Mouse (Mus musculus) lung, adult 18-20 months (tissue): ENCODE results near the gene Ppfibp1.

Experiments
- DNase-seq, 2 experiments: peaks; one replicate each; pipeline ENCODE4 v3.0.0; 2022; ENCODE audit warnings: mixed read lengths in 2 of 2

Ppfibp1 gene

DNA sequence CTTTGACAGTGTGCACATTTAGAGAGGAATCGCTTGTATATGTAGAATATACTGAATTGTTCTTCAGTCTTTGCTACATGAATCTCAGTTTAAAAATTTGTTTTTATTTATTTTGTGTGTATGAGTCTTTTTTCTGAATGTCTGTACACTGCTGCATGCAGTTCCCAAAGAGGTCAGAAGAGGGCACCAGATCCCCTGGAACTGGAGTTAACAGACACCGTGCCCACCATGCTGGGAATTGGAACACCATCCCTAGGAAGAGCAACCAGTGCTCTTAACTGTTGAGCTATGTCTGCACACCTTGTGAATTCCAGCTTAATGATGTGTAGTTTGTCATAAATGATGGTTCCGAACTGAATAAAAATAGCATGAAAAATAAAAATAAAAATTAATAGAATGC lies 119.9 kb downstream of the Ppfibp1 start:
- peak; percentile 26 to 32 for DNase-seq

GRCm38 (mm10) chr6:147010358-147010757 lies 122.1 kb downstream of the Ppfibp1 start:
- no peak for DNase-seq

DNA sequence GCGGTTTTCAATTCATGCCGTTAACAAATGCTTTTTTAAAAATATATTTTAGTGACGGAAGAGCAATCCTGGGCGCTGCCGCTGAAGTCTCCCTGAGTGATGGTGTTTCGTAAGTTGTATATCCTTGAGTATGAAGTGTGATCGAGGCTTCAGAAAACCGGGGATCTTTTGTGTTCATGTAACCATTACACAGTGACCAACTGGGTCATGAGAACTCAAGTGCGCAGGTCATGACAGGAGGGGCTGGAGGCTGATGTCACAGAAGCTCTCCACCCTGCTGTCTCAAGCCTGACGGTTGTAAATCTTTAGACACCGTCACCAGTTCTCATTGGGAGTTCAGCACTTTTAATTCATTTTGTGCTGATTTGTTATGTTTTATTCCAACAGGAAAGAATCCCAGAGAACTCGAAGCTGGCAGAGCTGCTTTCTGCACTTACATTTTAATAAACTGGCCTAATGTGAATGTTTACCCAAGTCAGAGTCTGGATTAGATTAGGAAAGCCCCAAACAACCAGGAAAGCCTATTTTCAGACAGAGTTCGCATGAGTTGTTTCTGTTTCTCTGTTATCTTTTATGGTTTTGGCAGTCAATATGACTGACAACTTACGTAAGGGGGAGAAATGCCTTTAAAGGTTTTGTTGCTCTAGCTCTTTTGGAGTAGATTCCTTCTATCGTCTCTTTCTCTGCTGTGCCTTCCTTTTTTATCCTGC lies 122.7 kb downstream of the Ppfibp1 start:
- DNase-seq, result peak in 1 of 2 experiments; percentile 26

- no peak for DNase-seq
Measured at GRCm38 (mm10) chr6:147011555-147011954, 123.3 kb downstream of the Ppfibp1 start.

- peak; percentile 56 to 66 for DNase-seq
Measured at GRCm38 (mm10) chr6:147011977-147012376, 123.7 kb downstream of the Ppfibp1 start.

DNA sequence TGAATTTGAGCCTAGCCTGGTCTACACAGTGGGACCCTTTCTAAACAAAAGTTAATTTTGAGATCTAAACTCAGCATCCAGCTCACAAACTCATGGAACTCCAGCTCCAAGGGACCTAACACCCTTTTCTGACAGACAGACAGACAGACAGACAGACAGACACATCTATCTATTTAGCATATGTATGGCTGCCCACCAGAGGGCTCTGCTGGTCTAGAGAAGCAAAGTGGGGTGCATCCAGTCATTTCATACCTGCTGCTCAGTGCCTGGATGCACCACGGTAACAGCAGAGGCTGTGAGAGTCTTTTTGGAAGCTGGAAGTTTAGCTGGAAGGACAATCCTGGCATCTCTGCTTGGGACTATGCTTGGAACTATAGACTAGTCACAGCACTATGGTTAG lies 125.3 kb downstream of the Ppfibp1 start:
- DNase-seq, result no peak

DNA sequence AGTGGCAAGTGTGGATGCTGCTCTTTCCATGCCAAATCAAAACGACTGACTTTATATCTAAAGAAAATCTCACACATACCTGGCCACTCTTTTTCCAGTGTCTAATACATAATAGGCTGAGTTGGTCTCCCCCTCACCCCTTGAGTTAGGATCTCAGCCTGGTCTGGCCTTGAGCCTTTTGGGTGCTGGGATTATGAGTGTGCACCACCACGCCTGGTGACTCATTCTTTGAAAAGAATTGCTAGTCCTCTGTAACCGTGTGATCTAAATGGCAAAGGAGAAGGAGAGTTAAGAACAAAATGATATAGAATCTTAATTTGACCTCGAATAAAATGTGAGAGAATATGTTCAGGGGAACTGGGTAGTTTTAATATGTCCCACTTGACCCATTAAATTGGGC lies 129.6 kb downstream of the Ppfibp1 start:
- no peak for DNase-seq

GRCm38 (mm10) chr6:147018364-147018763 lies 130.1 kb downstream of the Ppfibp1 start:
- no peak for DNase-seq

- no peak for DNase-seq
Measured at GRCm38 (mm10) chr6:147021181-147021580, 132.9 kb downstream of the Ppfibp1 start.

DNA sequence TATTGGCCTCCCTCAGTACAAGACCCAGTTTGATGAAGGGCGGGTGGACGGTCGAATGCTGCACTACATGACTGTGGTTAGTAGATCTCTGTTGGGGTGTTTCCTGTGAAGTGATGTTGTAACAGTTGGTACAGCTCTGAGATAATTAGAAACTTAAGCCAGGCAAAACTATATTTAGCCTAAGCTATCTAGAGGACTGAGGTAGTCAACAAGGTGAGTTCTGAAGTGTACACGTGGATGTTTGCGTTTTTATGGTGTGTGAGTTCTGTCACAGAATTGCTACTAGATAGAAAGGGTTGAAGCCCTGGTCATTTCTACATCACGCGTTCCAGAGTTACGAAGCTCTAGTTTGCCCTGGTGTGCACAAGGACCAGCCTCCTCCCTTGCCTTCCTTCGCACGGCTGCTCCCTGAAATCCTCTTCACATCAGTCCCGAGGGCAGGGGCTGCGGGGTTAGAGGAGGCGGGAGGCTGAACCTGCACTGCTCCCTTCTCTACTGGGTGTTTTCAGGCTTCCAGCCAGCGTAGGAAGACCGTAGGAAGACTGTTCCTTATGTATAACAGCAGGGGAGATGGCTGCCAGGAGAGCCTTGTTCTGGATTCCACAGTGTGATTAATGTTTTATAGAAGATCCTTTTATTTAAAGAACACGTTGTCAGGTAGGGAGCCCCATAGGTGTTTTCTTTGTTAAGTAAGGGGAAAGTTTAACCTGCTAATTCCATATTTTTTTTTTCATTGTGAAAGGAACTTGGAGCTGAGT lies 134.3 kb downstream of the Ppfibp1 start:
- no peak for DNase-seq

- no peak for DNase-seq
Measured at GRCm38 (mm10) chr6:147023133-147023395, 134.8 kb downstream of the Ppfibp1 start.

- DNase-seq, result no peak
Measured at GRCm38 (mm10) chr6:147023568-147023967, 135.3 kb downstream of the Ppfibp1 start.

- no peak for DNase-seq
Measured at GRCm38 (mm10) chr6:147024761-147025160, 136.5 kb downstream of the Ppfibp1 start.

DNA sequence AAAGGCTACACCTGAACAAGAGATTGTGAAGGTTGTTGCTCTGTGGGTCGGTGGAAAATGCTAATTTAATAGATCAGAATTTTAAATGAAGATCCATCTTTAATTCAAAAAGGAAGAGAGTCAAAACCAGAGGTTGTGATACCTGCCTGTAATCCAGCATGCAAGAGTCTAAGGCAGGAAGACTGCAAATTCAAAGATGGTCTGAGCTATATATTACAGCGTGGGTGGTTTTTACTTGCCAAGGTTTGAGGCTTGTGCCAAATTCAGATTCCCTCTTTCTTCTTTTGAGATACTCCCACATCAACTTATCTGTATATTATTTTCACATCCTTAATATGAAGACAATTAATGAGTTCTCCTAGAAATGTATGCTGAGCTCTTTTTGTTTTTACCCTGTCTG lies 140.1 kb downstream of the Ppfibp1 start:
- no peak for DNase-seq

DNA sequence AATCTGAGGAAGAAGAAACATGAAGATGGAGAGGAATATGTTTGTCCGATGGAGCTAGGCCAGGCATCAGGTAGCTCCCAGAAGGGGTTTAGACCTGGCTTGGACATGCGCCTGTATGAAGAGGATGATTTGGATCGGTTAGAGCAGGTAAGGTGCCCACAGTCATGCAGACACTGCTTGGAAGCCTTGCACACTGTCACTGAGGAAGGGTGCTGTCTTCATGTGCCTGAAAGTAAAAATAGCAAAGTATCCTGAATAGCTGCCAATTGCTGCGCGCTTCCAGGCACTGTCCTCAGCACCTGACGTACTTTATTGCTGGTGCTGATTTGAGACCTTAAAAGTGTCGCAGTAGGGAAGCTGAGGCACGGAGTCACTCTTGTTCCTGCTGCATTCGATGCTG lies 141.3 kb downstream of the Ppfibp1 start:
- no peak for DNase-seq

- no peak for DNase-seq
Measured at GRCm38 (mm10) chr6:147030096-147030885, 142.0 kb downstream of the Ppfibp1 start.

- no peak for DNase-seq
Measured at GRCm38 (mm10) chr6:147032303-147032925, 144.1 kb downstream of the Ppfibp1 start, which contains the start of gene Rep15. Gene Rep15, plus strand, starts transcription at chr6:147032584.

- DNase-seq, result peak; percentile 87 to 91
Measured at GRCm38 (mm10) chr6:147042291-147043290, 154.3 kb downstream of the Ppfibp1 start, which contains the start of gene Mrps35. Gene Mrps35, plus strand, starts transcription at chr6:147042764.

DNA sequence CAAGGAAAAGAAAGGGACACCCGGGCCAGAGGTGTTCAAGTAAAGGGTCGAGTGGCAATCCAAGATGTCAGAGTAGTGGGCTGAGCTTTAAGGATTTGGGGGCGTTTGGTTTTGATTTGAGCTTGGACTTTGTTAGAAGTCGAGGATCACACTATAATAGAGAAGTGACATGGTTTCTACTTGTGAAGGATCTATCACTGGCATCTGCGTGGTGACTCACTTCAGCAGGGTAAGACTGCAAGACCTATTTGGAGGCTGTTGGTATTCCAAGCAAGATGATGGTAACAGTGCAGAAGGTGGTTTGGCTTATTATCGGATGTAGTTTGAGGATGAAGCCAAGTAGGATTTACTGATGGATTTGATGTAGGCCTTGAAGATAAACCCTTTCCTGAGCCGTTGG lies 155.3 kb downstream of the Ppfibp1 start:
- no peak for DNase-seq

DNA sequence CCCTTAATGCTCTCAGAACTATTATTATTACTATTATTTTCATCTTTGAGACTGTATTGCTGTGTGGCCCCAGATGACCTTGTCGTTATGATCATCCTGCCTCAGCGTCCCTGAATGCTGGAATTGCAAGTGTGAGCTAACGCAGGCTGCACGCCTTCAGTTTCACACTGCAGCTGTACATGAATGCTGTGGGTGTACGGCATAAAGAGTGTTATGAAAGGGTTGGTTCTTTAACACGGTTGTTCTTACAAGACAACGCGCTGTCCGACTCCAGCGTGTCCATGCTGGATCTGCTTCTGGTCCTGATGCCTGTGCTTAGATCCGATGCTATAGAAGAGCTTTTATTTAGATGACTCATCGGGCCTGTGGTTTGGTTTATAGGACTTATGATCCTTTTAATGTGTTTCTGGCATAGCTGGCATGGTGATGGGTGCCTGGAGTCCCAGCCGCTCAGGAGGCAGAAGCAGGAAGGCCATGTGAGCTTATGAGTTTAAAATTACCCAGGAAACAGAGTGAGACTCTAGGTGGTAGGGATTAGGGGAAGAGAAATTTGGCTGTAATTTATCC lies 161.0 kb downstream of the Ppfibp1 start:
- DNase-seq, result no peak

- DNase-seq, result no peak
Measured at GRCm38 (mm10) chr6:147051666-147052065, 163.4 kb downstream of the Ppfibp1 start.
